Mouse (Mus musculus): ENCODE data around the gene Kmt2e. TPM values are rescaled to one million over a fixed set of nuclear protein-coding genes. Genes with fewer than 3 reads are reported as not detected.
"Not testable (repeated sequence)": the region's sequence is repeated elsewhere in the genome, so short reads cannot be mapped to it uniquely, and the experiment has no call there.

The Kmt2e gene
- polyA plus RNA-seq, 1 experiment from 2014 or later: 96.0 TPM

DNA sequence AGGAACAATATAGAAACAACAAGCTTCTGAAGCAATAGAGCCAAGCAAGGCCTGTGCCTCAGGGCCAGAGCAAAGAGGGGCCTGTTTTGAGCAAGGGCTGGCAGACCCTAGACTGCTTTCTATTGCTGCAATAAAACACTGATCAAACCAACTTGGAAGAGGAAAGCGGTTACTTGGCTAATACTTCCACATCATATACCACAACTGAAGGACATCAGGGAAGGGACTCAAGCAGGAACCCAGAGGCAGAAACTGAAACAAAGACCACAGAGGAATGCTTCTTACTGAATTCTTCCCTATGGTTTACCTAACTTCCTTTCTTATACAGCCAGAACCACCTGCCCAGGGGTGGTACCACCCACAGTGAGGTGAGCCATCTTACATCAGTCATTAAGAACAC is 87.4 kb downstream of the Kmt2e start:
- Histone ChIP-seq H3K4me3 (no peak overlapping the region), H3K27me3 (ENCODE audit: insufficient read depth, poor library complexity, severe bottlenecking) (no peaks in the 10 kb centered on the region), H3K27ac (no peak overlapping the region), H3K9me3 (no peaks in the 10 kb centered on the region), H3K4me1 (replicated peaks) (0 out of 2 replicates have a peak, but pooled peaks cover 4% of the 10 kb centered on the region), H3K36me3 (peaks cover 58% of the 10 kb centered on the region)
- DNase-seq (ENCODE audit: low spot score): no peak
- WGBS: 93% methylated on average over 1 of the region's 1 CpGs

GRCm38 (mm10) chr5:23523936-23524335 is 89.7 kb downstream of the Kmt2e start:
- DNase-seq (ENCODE audit: low spot score): no peak
- H3K4me3 ChIP-seq: no peak overlapping the region
- H3K36me3 ChIP-seq: peaks cover 52% of the 10 kb centered on the region
- no peaks in the 10 kb centered on the region for H3K9me3 ChIP-seq
- no peaks in the 10 kb centered on the region for H3K4me1 ChIP-seq (replicated peaks)
- no peak overlapping the region for H3K27ac ChIP-seq
- 97% methylated on average over 3 of the region's 3 CpGs for WGBS
- no peaks in the 10 kb centered on the region for H3K27me3 ChIP-seq (ENCODE audit: insufficient read depth, poor library complexity, severe bottlenecking)

DNA sequence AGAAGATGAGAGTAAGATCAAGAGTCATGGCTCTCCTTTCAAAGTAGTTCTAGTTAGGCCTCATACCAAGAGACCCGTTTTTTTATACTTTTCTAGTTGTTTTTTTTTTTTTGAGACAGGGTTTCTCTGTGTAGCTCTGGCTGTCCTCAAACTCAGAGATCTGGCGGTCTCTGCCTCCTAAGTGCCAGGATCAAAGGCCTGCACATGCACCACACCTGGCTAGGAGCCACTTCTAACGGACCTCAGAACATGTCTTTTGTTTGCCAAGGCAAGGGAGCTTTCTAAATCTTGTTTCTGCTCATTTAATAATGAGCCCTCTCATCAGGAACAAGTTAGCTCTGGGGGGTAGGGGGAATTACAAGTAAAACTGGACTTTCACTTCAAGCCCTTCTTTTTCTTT is 90.4 kb downstream of the Kmt2e start:
- no peak for DNase-seq (ENCODE audit: low spot score)
- H3K9me3 ChIP-seq: no peaks in the 10 kb centered on the region
- H3K27me3 ChIP-seq (ENCODE audit: insufficient read depth, poor library complexity, severe bottlenecking): no peaks in the 10 kb centered on the region
- H3K4me1 ChIP-seq (replicated peaks): no peaks in the 10 kb centered on the region
- peaks cover 52% of the 10 kb centered on the region for H3K36me3 ChIP-seq
- 91% methylated on average over 3 of the region's 3 CpGs for WGBS
- H3K4me3 ChIP-seq: no peak overlapping the region
- no peak overlapping the region for H3K27ac ChIP-seq

GRCm38 (mm10) chr5:23531100-23531499 is 96.9 kb downstream of the Kmt2e start:
- no peaks in the 10 kb centered on the region for H3K9me3 ChIP-seq
- no peaks in the 10 kb centered on the region for H3K27me3 ChIP-seq (ENCODE audit: insufficient read depth, poor library complexity, severe bottlenecking)
- 94% methylated on average over 6 of the region's 6 CpGs for WGBS
- no peak overlapping the region for H3K4me3 ChIP-seq
- H3K27ac ChIP-seq: no peak overlapping the region
- H3K36me3 ChIP-seq: peaks cover 22% of the 10 kb centered on the region
- 0 out of 2 replicates have a peak, but pooled peaks cover 3% of the 10 kb centered on the region for H3K4me1 ChIP-seq (replicated peaks)
- DNase-seq (ENCODE audit: low spot score): no peak

GRCm38 (mm10) chr5:23531541-23532096 is 97.4 kb downstream of the Kmt2e start:
- no peak overlapping the region for H3K4me3 ChIP-seq
- H3K36me3 ChIP-seq: peaks cover 21% of the 10 kb centered on the region
- H3K27ac ChIP-seq: no peak overlapping the region
- 0 out of 2 replicates have a peak, but pooled peaks cover 3% of the 10 kb centered on the region for H3K4me1 ChIP-seq (replicated peaks)
- 89% methylated on average over 7 of the region's 7 CpGs for WGBS
- no peak for DNase-seq (ENCODE audit: low spot score)
- H3K9me3 ChIP-seq: no peaks in the 10 kb centered on the region
- H3K27me3 ChIP-seq (ENCODE audit: insufficient read depth, poor library complexity, severe bottlenecking): no peaks in the 10 kb centered on the region

DNA sequence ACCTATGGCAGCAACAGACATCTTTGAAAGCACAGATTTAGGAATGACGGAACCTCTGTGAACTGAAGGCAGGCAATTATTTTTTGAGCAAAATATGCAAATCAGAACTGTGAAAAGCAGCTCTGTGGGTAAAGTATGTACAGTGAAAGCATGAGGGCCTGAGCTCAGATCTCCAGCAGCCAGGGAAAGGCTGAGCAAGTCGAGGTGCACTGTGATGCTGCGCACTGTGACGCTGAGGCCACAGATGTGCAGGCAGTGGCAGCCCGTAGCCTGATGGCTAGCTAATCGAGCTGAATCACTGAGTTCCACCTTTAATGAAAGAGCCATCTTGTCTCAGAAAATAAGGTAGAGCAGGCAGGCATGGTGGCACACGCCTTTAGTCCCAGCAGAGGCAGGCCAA is 101.5 kb downstream of the Kmt2e start:
- H3K4me1 ChIP-seq (replicated peaks): 0 out of 2 replicates have a peak, but pooled peaks cover 3% of the 10 kb centered on the region
- no peaks in the 10 kb centered on the region for H3K9me3 ChIP-seq
- H3K27me3 ChIP-seq (ENCODE audit: insufficient read depth, poor library complexity, severe bottlenecking): no peaks in the 10 kb centered on the region
- no peak overlapping the region for H3K4me3 ChIP-seq
- 89% methylated on average over 7 of the region's 7 CpGs for WGBS
- no peak for DNase-seq (ENCODE audit: low spot score)
- no peak overlapping the region for H3K27ac ChIP-seq
- peaks cover 46% of the 10 kb centered on the region for H3K36me3 ChIP-seq

DNA sequence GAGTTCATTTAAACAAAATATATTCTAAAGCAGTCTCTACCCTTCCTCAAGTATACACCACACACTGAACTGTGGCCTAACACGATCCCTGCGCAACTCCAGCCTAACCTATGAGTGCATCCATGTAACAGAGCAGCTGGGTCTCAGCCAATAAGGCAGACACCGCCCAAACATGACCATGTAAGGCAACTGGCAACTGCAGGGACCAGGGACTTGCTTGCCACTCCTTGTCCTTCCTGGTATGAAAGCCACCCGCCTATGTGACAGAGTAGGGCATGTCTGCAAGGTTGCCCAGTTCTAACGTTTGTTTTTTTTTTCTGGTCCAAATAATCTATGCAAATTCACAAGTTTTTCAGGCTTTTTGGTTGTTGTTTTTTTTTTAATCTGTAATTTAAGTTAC is 117.4 kb downstream of the Kmt2e start:
- Histone ChIP-seq H3K4me3 (no peak overlapping the region), H3K9me3 (no peaks in the 10 kb centered on the region), H3K27ac (no peak overlapping the region), H3K36me3 (peaks cover 3% of the 10 kb centered on the region; the same call in 1 of the 2 replicates), H3K4me1 (replicated peaks) (no peaks in the 10 kb centered on the region), H3K27me3 (ENCODE audit: insufficient read depth, poor library complexity, severe bottlenecking) (no peaks in the 10 kb centered on the region)
- 84% methylated on average over 5 of the region's 5 CpGs for WGBS
- DNase-seq (ENCODE audit: low spot score): no peak

GRCm38 (mm10) chr5:23553338-23553737 is 119.1 kb downstream of the Kmt2e start:
- 82% methylated on average over 3 of the region's 3 CpGs for whole genome bisulfite sequencing
- not testable (repeated sequence) for H3K27me3 ChIP-seq (ENCODE audit: insufficient read depth, poor library complexity, severe bottlenecking); H3K9me3 ChIP-seq; H3K4me3 ChIP-seq; DNase-seq (ENCODE audit: low spot score); H3K4me1 ChIP-seq (replicated peaks); H3K27ac ChIP-seq; H3K36me3 ChIP-seq

Data from hindbrain, embryonic 10.5 days (tissue).